Mouse (Mus musculus): ENCODE measurements at regions not wholly inside any gene's neighbourhood (a gene's known extent, or its start where the extent isn't known, plus 50 kb on each side); places are given as distances from the start of the nearest gene placed in this dataset.

DNA sequence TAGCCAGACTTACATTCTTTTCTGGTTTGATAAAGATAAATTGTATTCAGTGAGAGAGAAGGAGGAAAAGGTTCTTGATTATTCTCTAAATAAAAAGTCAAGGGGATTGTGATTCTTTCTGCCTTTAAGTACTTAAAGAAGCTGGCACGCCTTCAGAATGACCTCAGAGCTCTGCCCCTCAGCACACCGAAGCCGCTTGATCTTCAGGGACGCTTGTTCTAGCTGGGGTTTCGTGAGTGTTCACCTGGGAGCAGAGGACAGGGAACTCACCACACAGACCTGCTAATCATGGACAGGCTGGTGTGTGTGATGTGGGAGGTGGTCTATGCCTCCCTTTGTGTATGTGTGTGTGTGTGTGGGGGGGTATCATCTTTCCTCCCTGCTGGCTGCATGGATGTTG is 391.3 kb downstream of the Slc4a3 start:
- H3K4me2 ChIP-seq (ENCODE audit: low read depth, low read length), result no peak overlapping the region
- H3K36me3 ChIP-seq (ENCODE audit: control insufficient read depth, insufficient read depth), result no peaks in the 10 kb centered on the region
- 41% methylated on average over 5 of the region's 5 CpGs for WGBS
- peak overlapping the region; percentile 81 for H3K27ac ChIP-seq (ENCODE audit: low read length)
- H3K4me3 ChIP-seq (ENCODE audit: low read length), result no peak overlapping the region
- no peaks in the 10 kb centered on the region for H3K9me3 ChIP-seq (replicated peaks; ENCODE audit: control insufficient read depth, low read length)
- H3K27me3 ChIP-seq (ENCODE audit: control insufficient read depth, insufficient read depth, low read length), result no peaks in the 10 kb centered on the region
- H3K4me1 ChIP-seq (ENCODE audit: control insufficient read depth, insufficient read depth, low read length), result peaks cover 28% of the 10 kb centered on the region
- 0 out of 2 replicates have a peak overlapping the region, but pooled peaks have one; percentile 13 for H3K9ac ChIP-seq (ENCODE audit: low read length)
- no peak for ATAC-seq (replicated peaks; ENCODE audit: extremely low read depth, insufficient read depth, low FRiP score)

DNA sequence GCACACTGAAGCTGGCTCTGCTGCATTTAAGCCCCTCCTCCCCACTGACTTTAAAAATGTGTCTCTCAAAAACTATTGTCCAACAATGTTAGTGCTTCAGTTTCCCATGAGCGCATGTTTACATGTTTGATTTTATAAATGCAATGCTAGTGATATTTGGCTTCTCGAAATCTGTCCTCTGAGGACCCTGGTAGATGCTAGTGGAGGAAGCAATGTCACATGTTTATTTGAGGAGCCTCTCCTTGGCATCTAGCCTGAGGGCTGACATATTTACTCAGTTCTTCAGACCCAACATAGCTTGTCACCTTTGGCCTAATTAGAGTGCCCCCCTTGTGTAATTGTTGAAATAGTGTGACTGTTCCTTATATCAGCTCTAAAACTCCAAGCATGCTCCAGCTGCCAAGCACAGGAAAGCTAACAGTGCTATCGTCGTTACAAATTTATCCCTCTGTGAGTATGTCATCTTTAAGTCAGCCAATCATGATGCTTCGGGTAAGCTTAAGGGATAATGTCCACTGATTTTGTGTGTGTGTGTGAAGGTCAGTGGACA is 400.3 kb downstream of the Slc4a3 start:
- no peaks in the 10 kb centered on the region for H3K27me3 ChIP-seq (ENCODE audit: control insufficient read depth, insufficient read depth, low read length)
- no peaks in the 10 kb centered on the region for H3K9me3 ChIP-seq (replicated peaks; ENCODE audit: control insufficient read depth, low read length)
- H3K4me2 ChIP-seq (ENCODE audit: low read depth, low read length), result no peak overlapping the region
- H3K9ac ChIP-seq (ENCODE audit: low read length), result no peak overlapping the region
- peaks cover 10% of the 10 kb centered on the region for H3K4me1 ChIP-seq (ENCODE audit: control insufficient read depth, insufficient read depth, low read length)
- no peak overlapping the region for H3K27ac ChIP-seq (ENCODE audit: low read length)
- no peak overlapping the region for H3K4me3 ChIP-seq (ENCODE audit: low read length)
- 54% methylated on average over 5 of the region's 5 CpGs for WGBS
- no peaks in the 10 kb centered on the region for H3K36me3 ChIP-seq (ENCODE audit: control insufficient read depth, insufficient read depth)
- no peak for ATAC-seq (replicated peaks; ENCODE audit: extremely low read depth, insufficient read depth, low FRiP score)

DNA sequence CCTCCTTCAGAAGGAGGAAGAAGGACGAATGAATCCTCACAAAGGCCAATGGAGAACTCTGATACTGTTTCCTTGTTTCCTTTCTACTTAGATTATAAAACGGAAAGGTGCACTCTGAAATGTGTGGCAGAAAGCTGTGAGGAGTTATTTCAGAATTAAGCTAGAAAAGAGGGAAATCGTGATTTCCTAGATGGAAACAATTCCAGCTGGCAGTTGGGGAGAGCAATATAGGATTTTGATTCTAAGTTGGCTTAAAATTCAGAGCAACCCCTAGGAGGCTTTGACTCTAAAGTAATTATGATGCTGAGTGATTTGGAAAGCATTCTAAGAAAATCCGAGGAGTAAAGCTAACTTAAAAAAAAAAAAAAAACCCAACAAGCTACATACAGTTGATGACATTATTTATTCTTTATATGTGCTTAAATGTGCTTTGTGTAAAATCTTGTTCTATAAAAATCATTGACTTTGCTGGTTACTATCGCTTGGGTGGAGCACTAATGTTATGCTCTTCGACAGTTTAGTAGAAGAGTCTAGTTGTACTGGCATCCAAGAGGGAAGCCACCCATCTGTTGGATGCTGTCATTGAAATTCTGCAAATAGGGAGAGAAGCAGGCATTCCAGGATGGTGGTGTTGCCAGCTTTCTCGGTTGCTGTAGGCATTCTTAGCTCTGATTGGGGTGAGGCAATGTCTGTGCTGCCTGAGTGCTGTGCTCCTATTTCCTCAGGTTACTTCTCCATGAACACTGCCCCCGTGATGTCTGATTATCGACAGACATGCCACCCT is 432.3 kb downstream of the Slc4a3 start:
- no peak overlapping the region for H3K9ac ChIP-seq (ENCODE audit: low read length)
- WGBS, result 76% methylated on average over 9 of the region's 9 CpGs
- no peaks in the 10 kb centered on the region for H3K27me3 ChIP-seq (ENCODE audit: control insufficient read depth, insufficient read depth, low read length)
- no peaks in the 10 kb centered on the region for H3K4me1 ChIP-seq (ENCODE audit: control insufficient read depth, insufficient read depth, low read length)
- no peak overlapping the region for H3K4me3 ChIP-seq (ENCODE audit: low read length)
- H3K9me3 ChIP-seq (replicated peaks; ENCODE audit: control insufficient read depth, low read length), result no peaks in the 10 kb centered on the region
- H3K4me2 ChIP-seq (ENCODE audit: low read depth, low read length), result no peak overlapping the region
- ATAC-seq (replicated peaks; ENCODE audit: extremely low read depth, insufficient read depth, low FRiP score), result no peak
- H3K36me3 ChIP-seq (ENCODE audit: control insufficient read depth, insufficient read depth), result no peaks in the 10 kb centered on the region
- no peak overlapping the region for H3K27ac ChIP-seq (ENCODE audit: low read length)

DNA sequence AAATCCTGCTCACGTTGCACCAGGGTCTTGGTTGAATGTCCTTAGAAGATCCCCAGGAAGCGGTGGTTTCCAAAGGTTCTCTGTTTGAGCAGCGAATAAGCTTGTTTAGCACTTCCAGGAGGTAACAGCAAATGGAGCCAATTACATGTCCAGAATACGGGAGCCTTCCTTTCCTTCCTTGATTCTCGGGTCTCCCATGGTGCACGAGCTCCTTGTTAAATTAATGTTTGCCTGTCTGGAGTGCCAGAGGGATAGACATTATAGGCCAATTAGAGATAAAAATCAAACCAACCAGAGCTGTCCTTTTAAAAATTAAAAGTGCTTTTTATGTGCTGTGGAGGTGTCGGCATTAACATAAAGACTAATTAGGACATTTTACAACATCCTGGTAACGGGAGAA is 437.0 kb downstream of the Slc4a3 start:
- Histone ChIP-seq H3K27me3 (ENCODE audit: control insufficient read depth, insufficient read depth, low read length) (no peaks in the 10 kb centered on the region), H3K4me1 (ENCODE audit: control insufficient read depth, insufficient read depth, low read length) (no peaks in the 10 kb centered on the region), H3K9me3 (replicated peaks; ENCODE audit: control insufficient read depth, low read length) (no peaks in the 10 kb centered on the region), H3K27ac (ENCODE audit: low read length) (no peak overlapping the region), H3K4me2 (ENCODE audit: low read depth, low read length) (no peak overlapping the region), H3K36me3 (ENCODE audit: control insufficient read depth, insufficient read depth) (no peaks in the 10 kb centered on the region), H3K4me3 (ENCODE audit: low read length) (no peak overlapping the region), H3K9ac (ENCODE audit: low read length) (no peak overlapping the region)
- 75% methylated on average over 8 of the region's 8 CpGs for WGBS
- ATAC-seq (replicated peaks; ENCODE audit: extremely low read depth, insufficient read depth, low FRiP score), result no peak

DNA sequence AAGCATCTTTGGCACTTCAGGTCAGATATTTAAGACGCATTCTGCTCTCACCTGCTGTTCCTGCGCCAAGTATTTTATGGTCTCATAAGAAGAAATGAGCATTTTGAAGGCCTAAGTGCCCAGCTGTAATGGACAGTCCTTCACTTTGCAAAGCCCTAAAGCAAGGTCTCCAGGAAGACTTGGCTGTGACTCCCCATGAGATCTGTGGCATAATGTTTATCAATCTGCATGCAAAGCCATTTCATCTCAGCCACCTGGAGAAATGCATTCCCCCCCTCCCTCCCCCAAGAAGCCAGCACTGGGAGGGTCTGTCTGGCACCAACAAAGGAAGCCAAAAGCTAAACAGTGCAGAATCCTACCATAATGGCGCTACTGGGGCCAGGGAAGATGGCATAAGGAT is 437.4 kb downstream of the Slc4a3 start:
- H3K27me3 ChIP-seq (ENCODE audit: control insufficient read depth, insufficient read depth, low read length), result no peaks in the 10 kb centered on the region
- no peaks in the 10 kb centered on the region for H3K36me3 ChIP-seq (ENCODE audit: control insufficient read depth, insufficient read depth)
- 96% methylated on average over 3 of the region's 3 CpGs for WGBS
- H3K9me3 ChIP-seq (replicated peaks; ENCODE audit: control insufficient read depth, low read length), result no peaks in the 10 kb centered on the region
- no peak for ATAC-seq (replicated peaks; ENCODE audit: extremely low read depth, insufficient read depth, low FRiP score)
- no peak overlapping the region for H3K4me2 ChIP-seq (ENCODE audit: low read depth, low read length)
- no peak overlapping the region for H3K4me3 ChIP-seq (ENCODE audit: low read length)
- H3K9ac ChIP-seq (ENCODE audit: low read length), result no peak overlapping the region
- no peaks in the 10 kb centered on the region for H3K4me1 ChIP-seq (ENCODE audit: control insufficient read depth, insufficient read depth, low read length)
- H3K27ac ChIP-seq (ENCODE audit: low read length), result no peak overlapping the region

DNA sequence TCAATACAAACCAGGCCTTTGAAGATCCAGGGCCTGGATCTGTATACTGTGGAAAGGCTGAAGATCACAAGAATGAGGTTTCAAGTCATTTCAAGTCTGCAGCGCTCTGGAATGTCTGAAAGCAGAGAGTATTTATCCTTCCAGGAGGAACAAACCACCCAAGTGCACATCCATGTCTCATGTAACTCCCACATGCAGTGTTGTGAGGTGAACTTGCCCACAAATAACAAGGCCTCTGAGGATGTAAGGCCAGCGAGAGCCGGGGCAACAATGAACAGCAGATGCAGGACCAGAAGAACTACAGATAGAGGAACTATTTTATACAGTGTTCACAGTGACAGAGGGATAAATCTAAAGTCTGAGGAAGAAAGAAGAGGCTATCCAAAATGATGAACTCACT is 442.4 kb downstream of the Slc4a3 start:
- Histone ChIP-seq H3K9me3 (replicated peaks; ENCODE audit: control insufficient read depth, low read length) (no peaks in the 10 kb centered on the region), H3K4me3 (ENCODE audit: low read length) (no peak overlapping the region), H3K9ac (ENCODE audit: low read length) (no peak overlapping the region), H3K36me3 (ENCODE audit: control insufficient read depth, insufficient read depth) (no peaks in the 10 kb centered on the region), H3K4me2 (ENCODE audit: low read depth, low read length) (no peak overlapping the region), H3K4me1 (ENCODE audit: control insufficient read depth, insufficient read depth, low read length) (no peaks in the 10 kb centered on the region), H3K27ac (ENCODE audit: low read length) (no peak overlapping the region), H3K27me3 (ENCODE audit: control insufficient read depth, insufficient read depth, low read length) (no peaks in the 10 kb centered on the region)
- no peak for ATAC-seq (replicated peaks; ENCODE audit: extremely low read depth, insufficient read depth, low FRiP score)
- WGBS, result 78% methylated on average over 3 of the region's 3 CpGs

DNA sequence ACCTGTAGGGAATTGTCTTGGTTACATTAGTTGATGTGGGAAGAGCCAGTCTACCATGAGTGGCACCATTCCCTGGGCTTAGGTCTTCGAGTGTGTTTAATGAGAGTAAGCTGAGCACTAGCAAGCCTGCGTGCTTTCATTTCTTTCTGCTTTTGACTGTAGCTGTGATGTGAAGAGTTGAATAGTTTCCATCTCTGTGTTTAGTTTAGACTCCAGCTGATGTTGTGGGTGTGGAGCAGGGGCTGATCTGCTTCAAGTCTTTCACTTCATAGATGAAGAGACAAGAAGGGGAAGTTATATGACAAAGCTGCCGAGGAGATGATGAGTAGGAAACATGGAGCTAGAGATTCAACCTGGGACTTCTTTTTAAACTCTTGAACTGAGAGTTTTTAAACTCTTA is 446.0 kb downstream of the Slc4a3 start:
- 78% methylated on average over 3 of the region's 3 CpGs for WGBS

DNA sequence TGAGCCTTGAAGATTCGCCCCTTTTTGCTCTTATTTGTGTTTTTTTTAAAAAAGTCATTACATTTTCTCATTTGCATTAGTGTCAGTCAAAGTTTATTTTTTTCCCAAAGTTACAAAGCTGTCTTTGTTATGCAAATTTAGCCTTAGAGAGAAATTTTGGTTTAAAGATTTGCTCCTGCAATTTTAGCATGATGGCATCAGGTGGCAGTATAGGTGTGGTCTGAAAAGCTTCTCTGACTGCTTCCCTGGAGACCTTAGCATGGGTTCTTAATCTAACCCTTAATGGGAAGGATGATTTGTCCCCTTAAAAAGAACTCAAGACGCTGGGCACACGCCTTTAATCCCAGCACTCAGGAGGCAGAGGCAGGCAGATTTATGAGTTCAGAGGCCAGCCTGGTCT is 451.2 kb downstream of the Slc4a3 start:
- no peaks in the 10 kb centered on the region for H3K9me3 ChIP-seq (replicated peaks; ENCODE audit: control insufficient read depth, low read length)
- no peaks in the 10 kb centered on the region for H3K27me3 ChIP-seq (ENCODE audit: control insufficient read depth, insufficient read depth, low read length)
- no peak overlapping the region for H3K4me3 ChIP-seq (ENCODE audit: low read length)
- ATAC-seq (replicated peaks; ENCODE audit: extremely low read depth, insufficient read depth, low FRiP score), result no peak
- H3K9ac ChIP-seq (ENCODE audit: low read length), result no peak overlapping the region
- peaks cover 5% of the 10 kb centered on the region for H3K4me1 ChIP-seq (ENCODE audit: control insufficient read depth, insufficient read depth, low read length)
- H3K4me2 ChIP-seq (ENCODE audit: low read depth, low read length), result no peak overlapping the region
- 83% methylated on average over 3 of the region's 3 CpGs for WGBS
- H3K27ac ChIP-seq (ENCODE audit: low read length), result no peak overlapping the region
- no peaks in the 10 kb centered on the region for H3K36me3 ChIP-seq (ENCODE audit: control insufficient read depth, insufficient read depth)

More for the DNA sequence above, 446.0 kb downstream of the Slc4a3 start:
- no peaks in the 10 kb centered on the region for H3K27me3 ChIP-seq (ENCODE audit: control insufficient read depth, insufficient read depth, low read length)
- H3K9ac ChIP-seq (ENCODE audit: low read length), result no peak overlapping the region
- H3K27ac ChIP-seq (ENCODE audit: low read length), result no peak overlapping the region
- H3K4me2 ChIP-seq (ENCODE audit: low read depth, low read length), result no peak overlapping the region
- no peak overlapping the region for H3K4me3 ChIP-seq (ENCODE audit: low read length)
- H3K4me1 ChIP-seq (ENCODE audit: control insufficient read depth, insufficient read depth, low read length), result peaks cover 5% of the 10 kb centered on the region
- H3K9me3 ChIP-seq (replicated peaks; ENCODE audit: control insufficient read depth, low read length), result no peaks in the 10 kb centered on the region
- no peak for ATAC-seq (replicated peaks; ENCODE audit: extremely low read depth, insufficient read depth, low FRiP score)
- no peaks in the 10 kb centered on the region for H3K36me3 ChIP-seq (ENCODE audit: control insufficient read depth, insufficient read depth)

DNA sequence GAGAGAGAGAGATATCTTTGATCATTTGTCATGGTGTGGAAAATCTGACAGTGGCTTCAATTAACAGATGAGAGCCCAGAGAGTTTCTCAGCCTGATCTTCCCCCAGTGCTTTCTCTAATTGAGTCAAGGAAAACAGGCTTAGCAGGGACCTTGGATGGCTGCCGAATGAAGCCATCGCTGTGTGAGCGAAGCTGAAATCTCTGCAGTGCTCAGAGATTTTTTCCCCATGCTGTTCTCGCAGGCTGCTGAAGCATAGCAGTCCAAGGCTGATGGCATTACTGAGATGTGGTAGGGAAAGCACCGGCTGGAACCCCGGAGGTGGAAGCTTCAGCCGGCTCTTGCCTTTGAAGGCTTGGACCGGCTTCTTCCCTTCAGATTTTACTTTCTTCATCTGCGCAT is 455.1 kb downstream of the Slc4a3 start:
- H3K4me3 ChIP-seq (ENCODE audit: low read length), result no peak overlapping the region
- no peak overlapping the region for H3K27ac ChIP-seq (ENCODE audit: low read length)
- no peaks in the 10 kb centered on the region for H3K27me3 ChIP-seq (ENCODE audit: control insufficient read depth, insufficient read depth, low read length)
- no peaks in the 10 kb centered on the region for H3K36me3 ChIP-seq (ENCODE audit: control insufficient read depth, insufficient read depth)
- H3K4me2 ChIP-seq (ENCODE audit: low read depth, low read length), result no peak overlapping the region
- ATAC-seq (replicated peaks; ENCODE audit: extremely low read depth, insufficient read depth, low FRiP score), result no peak
- no peak overlapping the region for H3K9ac ChIP-seq (ENCODE audit: low read length)
- WGBS, result 83% methylated on average over 9 of the region's 9 CpGs
- H3K4me1 ChIP-seq (ENCODE audit: control insufficient read depth, insufficient read depth, low read length), result no peaks in the 10 kb centered on the region
- peaks cover 3% of the 10 kb centered on the region; the same call in 1 of the 2 replicates for H3K9me3 ChIP-seq (replicated peaks; ENCODE audit: control insufficient read depth, low read length)
